Mouse (Mus musculus) stomach, embryonic 16.5 days (tissue): ENCODE measurements at regions not wholly inside any gene's neighbourhood (a gene's known extent, or its start where the extent isn't known, plus 50 kb on each side); places are given as distances from the start of the nearest gene placed in this dataset.
"Not testable (repeated sequence)": the region's sequence is repeated elsewhere in the genome, so short reads cannot be mapped to it uniquely, and the experiment has no call there.

Source experiments
- ATAC-seq: fragments of 200-750 bp; cut with Nextera tagmentation; 2 replicates; pipeline ENCODE4 v1.8.0; 2017; ENCODE audit warnings: moderate number of reproducible peaks, moderate TSS enrichment; ENCODE audit not compliant: insufficient read depth, low FRiP score
- H3K27ac ChIP-seq: fragments of 300-500 bp; sonication (generic); 2 replicates; pipeline ENCODE4 v1.5.1; 2014; ENCODE audit warnings: low read length
- H3K27me3 ChIP-seq: fragments of 300-500 bp; sonication (generic); 2 replicates; pipeline ENCODE4 v1.6.1; 2014; ENCODE audit warnings: low read length, control low read depth, mixed read lengths; ENCODE audit not compliant: control insufficient read depth, insufficient read depth
- H3K36me3 ChIP-seq: fragments of 300-500 bp; sonication (generic); 2 replicates; pipeline ENCODE4 v1.6.1; 2014; ENCODE audit warnings: low read length; ENCODE audit not compliant: control insufficient read depth, insufficient read depth
- H3K4me1 ChIP-seq: fragments of 300-500 bp; sonication (generic); 2 replicates; pipeline ENCODE4 v1.6.1; 2014; ENCODE audit warnings: low read length, control low read depth, mixed read lengths; ENCODE audit not compliant: control insufficient read depth, insufficient read depth
- H3K4me2 ChIP-seq: fragments of 300-500 bp; sonication (generic); 2 replicates; pipeline ENCODE4 v1.6.1; 2014; ENCODE audit warnings: low read depth, low read length, mixed read lengths
- H3K4me3 ChIP-seq: fragments of 300-500 bp; sonication (generic); replicated peaks from 2 replicates; pipeline ENCODE4 v1.5.1; 2014; ENCODE audit warnings: mild to moderate bottlenecking, low read length
- H3K9ac ChIP-seq: fragments of 300-500 bp; sonication (generic); 2 replicates; pipeline ENCODE4 v1.6.1; 2014; ENCODE audit warnings: low read length
- H3K9me3 ChIP-seq: fragments of 300-500 bp; sonication (generic); replicated peaks from 2 replicates; pipeline ENCODE4 v1.6.1; 2016; ENCODE audit warnings: low read length, control low read depth; ENCODE audit not compliant: control insufficient read depth
- WGBS: fragments of 180-500 bp; shearing (Covaris S2); extraction: QIAGEN DNeasy Blood & Tissue Kit; methylation state at CpG from one replicate; pipeline ENCODE4 v1.1.7; 2014; 5-methylcytosine and 5-hydroxymethylcytosine counted together

- Histone ChIP-seq H3K9me3 (no peaks in the 10 kb centered on the region), H3K4me3 (no peak overlapping the region), H3K27ac (no peak overlapping the region), H3K4me1 (no peaks in the 10 kb centered on the region), H3K36me3 (no peaks in the 10 kb centered on the region), H3K4me2 (no peak overlapping the region), H3K9ac (no peak overlapping the region), H3K27me3 (no peaks in the 10 kb centered on the region)
- no peak for ATAC-seq
- 74% methylated on average over 3 of the region's 3 CpGs for WGBS
These were observed 224.3 kb upstream of the Cdh8 start for GRCm38 (mm10) chr8:99640543-99640942.

GRCm38 (mm10) chr8:99630958-99631357 is 214.7 kb upstream of the Cdh8 start:
- H3K4me3 ChIP-seq, H3K4me2 ChIP-seq, H3K27ac ChIP-seq, H3K9me3 ChIP-seq, H3K9ac ChIP-seq, H3K36me3 ChIP-seq, ATAC-seq, H3K4me1 ChIP-seq, H3K27me3 ChIP-seq: not testable (repeated sequence)
- WGBS: 71% methylated on average over 1 of the region's 1 CpGs

GRCm38 (mm10) chr8:99621626-99622025 is 205.4 kb upstream of the Cdh8 start:
- Histone ChIP-seq H3K9ac (no peak overlapping the region), H3K4me1 (no peaks in the 10 kb centered on the region), H3K4me3 (no peak overlapping the region), H3K27ac (no peak overlapping the region), H3K4me2 (no peak overlapping the region), H3K27me3 (no peaks in the 10 kb centered on the region), H3K36me3 (no peaks in the 10 kb centered on the region), H3K9me3 (no peaks in the 10 kb centered on the region)
- ATAC-seq: no peak
- WGBS: 57% methylated on average over 2 of the region's 2 CpGs

- H3K4me3 ChIP-seq, H3K27me3 ChIP-seq, H3K36me3 ChIP-seq, H3K9ac ChIP-seq, H3K27ac ChIP-seq, ATAC-seq, H3K9me3 ChIP-seq, H3K4me1 ChIP-seq, H3K4me2 ChIP-seq: not testable (repeated sequence)
- 54% methylated on average over 2 of the region's 2 CpGs for WGBS
These were observed 188.1 kb upstream of the Cdh8 start for GRCm38 (mm10) chr8:99604327-99604726.

- Histone ChIP-seq H3K4me1 (no peaks in the 10 kb centered on the region), H3K4me3 (no peak overlapping the region), H3K9ac (no peak overlapping the region), H3K27me3 (no peaks in the 10 kb centered on the region), H3K36me3 (no peaks in the 10 kb centered on the region), H3K27ac (no peak overlapping the region), H3K4me2 (no peak overlapping the region), H3K9me3 (no peaks in the 10 kb centered on the region)
- no peak for ATAC-seq
- 78% methylated on average over 2 of the region's 2 CpGs for WGBS
These were observed 175.2 kb upstream of the Cdh8 start for GRCm38 (mm10) chr8:99591308-99592004.

GRCm38 (mm10) chr8:99544102-99544501 is 127.8 kb upstream of the Cdh8 start:
- WGBS: 83% methylated on average over 1 of the region's 1 CpGs
- no peak for ATAC-seq
- H3K36me3 ChIP-seq: no peaks in the 10 kb centered on the region

GRCm38 (mm10) chr8:99532686-99533415 is 116.6 kb upstream of the Cdh8 start:
- ATAC-seq: no peak
- Histone ChIP-seq H3K9ac (no peak overlapping the region), H3K27me3 (no peaks in the 10 kb centered on the region), H3K4me2 (no peak overlapping the region), H3K4me1 (no peaks in the 10 kb centered on the region), H3K9me3 (no peaks in the 10 kb centered on the region), H3K27ac (no peak overlapping the region), H3K36me3 (no peaks in the 10 kb centered on the region), H3K4me3 (no peak overlapping the region)
- 72% methylated on average over 8 of the region's 8 CpGs for WGBS

More at GRCm38 (mm10) chr8:99544102-99544501, 127.8 kb upstream of the Cdh8 start:
- Histone ChIP-seq H3K4me1 (no peaks in the 10 kb centered on the region), H3K27ac (no peak overlapping the region), H3K4me2 (no peak overlapping the region), H3K9me3 (no peaks in the 10 kb centered on the region), H3K9ac (no peak overlapping the region), H3K27me3 (no peaks in the 10 kb centered on the region), H3K4me3 (no peak overlapping the region)

- Histone ChIP-seq H3K36me3 (no peaks in the 10 kb centered on the region), H3K4me1 (no peaks in the 10 kb centered on the region), H3K4me2 (no peak overlapping the region), H3K4me3 (no peak overlapping the region), H3K9ac (no peak overlapping the region), H3K27ac (no peak overlapping the region), H3K27me3 (no peaks in the 10 kb centered on the region), H3K9me3 (no peaks in the 10 kb centered on the region)
- WGBS: 82% methylated on average over 3 of the region's 3 CpGs
- ATAC-seq: no peak
These were observed 85.8 kb upstream of the Cdh8 start for GRCm38 (mm10) chr8:99502055-99502454.
